In the genomic region with DNA sequence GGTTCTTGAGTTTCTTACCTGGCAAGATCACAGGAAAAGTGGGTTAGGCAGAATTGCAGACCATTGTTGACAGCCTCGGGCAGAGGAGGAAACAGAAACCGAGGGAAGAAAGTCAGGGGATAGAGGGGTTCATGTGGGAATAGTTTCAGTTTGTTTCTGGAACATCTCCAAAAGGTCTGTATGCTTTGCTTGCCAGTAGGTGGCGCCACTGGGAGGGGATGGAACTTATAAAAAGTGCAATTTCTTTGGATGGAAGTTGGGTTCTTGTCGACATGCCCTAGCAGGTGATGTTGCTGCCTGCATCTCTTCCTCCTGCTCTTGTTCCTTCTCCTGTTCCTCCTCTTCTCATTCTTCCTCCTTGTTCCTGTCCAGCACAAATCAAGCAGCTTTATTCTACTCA, we compare ENCODE assay signal across 9 mouse cellular contexts.
DNase-seq lines count a peak whose midpoint lies in the region; TF ChIP-seq lines count a peak whose summit lies in the region.
"Had no signal": no experiment of that assay in that cellular context is flagged by ENCODE, and none has a peak within 500 bp of the region (broad histone marks: within the 10 kb centered on the region; RNA-seq: fewer than 3 reads in every experiment).

No protein-coding gene starts in this region.

- TF ChIP-seq POLR2A in testis, adult 2 months (IDR thresholded peaks at IDR 0.05; ENCODE audit: control insufficient read depth, low read depth, low read length), result no peak

- no peaks in the 10 kb centered on the region for H3K4me1 ChIP-seq in testis, adult 2 months (ENCODE audit: control insufficient read depth, insufficient read depth, low read length)
- peaks cover 5% of the 10 kb centered on the region; the same call in 1 of the 2 replicates for H3K4me1 ChIP-seq in embryonic facial prominence, embryonic 10.5 days
- H3K4me1 ChIP-seq: hindbrain, embryonic 12.5 days had no signal

- no peaks in the 10 kb centered on the region for H3K36me3 ChIP-seq in testis, adult 2 months (ENCODE audit: control insufficient read depth, insufficient read depth, low read length)
- H3K36me3 ChIP-seq in embryonic facial prominence, embryonic 10.5 days (replicated peaks), result no peaks in the 10 kb centered on the region
- H3K36me3 ChIP-seq: hindbrain, embryonic 12.5 days had no signal

- DNase-seq in heart, postnatal 4 days, result peak; percentile 20
- DNase-seq in heart, adult 11 months, result no peak
- no peak for DNase-seq in testis, postnatal 14 days (ENCODE audit: low spot score)
- DNase-seq in embryonic facial prominence, embryonic 10.5 days (ENCODE audit: low spot score), result peak; percentile 45
- DNase-seq in mesoderm, embryonic 11.5 days (ENCODE audit: low read depth, low spot score), result peak; percentile 14
- no peak for DNase-seq in adipocyte (ENCODE audit: low spot score)
- DNase-seq in cerebellum, adult 18-20 months, result no peak

- H3K9me3 ChIP-seq in embryonic facial prominence, embryonic 10.5 days, result no peaks in the 10 kb centered on the region
- H3K9me3 ChIP-seq: hindbrain, embryonic 12.5 days had no signal

- H3K27me3 ChIP-seq in testis, adult 2 months (ENCODE audit: control insufficient read depth, insufficient read depth, low read length), result no peaks in the 10 kb centered on the region
- H3K27me3 ChIP-seq in embryonic facial prominence, embryonic 10.5 days (replicated peaks; ENCODE audit: low read depth, poor library complexity, severe bottlenecking), result no peaks in the 10 kb centered on the region
- H3K27me3 ChIP-seq: hindbrain, embryonic 12.5 days had no signal

- H3K27ac ChIP-seq in testis, adult 2 months (ENCODE audit: control insufficient read depth, insufficient read depth, low read depth, low read length), result no peak overlapping the region
- no peak overlapping the region for H3K27ac ChIP-seq in embryonic facial prominence, embryonic 10.5 days (replicated peaks)
- H3K27ac ChIP-seq: hindbrain, embryonic 12.5 days had no signal

- H3K4me3 ChIP-seq in testis, adult 2 months (ENCODE audit: control insufficient read depth, low read depth, low read length), result no peak overlapping the region
- no peak overlapping the region for H3K4me3 ChIP-seq in embryonic facial prominence, embryonic 10.5 days
- H3K4me3 ChIP-seq: hindbrain, embryonic 12.5 days had no signal

- peak; percentile 28; the same call in 1 of the 2 replicates for TF ChIP-seq CTCF in testis, adult 2 months (IDR thresholded peaks at IDR 0.05; ENCODE audit: control insufficient read depth, insufficient read depth, insufficient replicate concordance, low read depth, low read length)

- WGBS in embryonic facial prominence, embryonic 10.5 days, result 46% methylated on average over 4 of the region's 4 CpGs

Comparison
In these comparisons a context has a peak if more than half of its experiments do, and no peak if none do; other contexts are left out.
1. DNase-seq: peak in heart, postnatal 4 days (single experiment), embryonic facial prominence, embryonic 10.5 days (single experiment) and mesoderm, embryonic 11.5 days (single experiment); none in heart, adult 11 months (single experiment), testis, postnatal 14 days (single experiment), adipocyte (single experiment) and cerebellum, adult 18-20 months (0 of 2).